Mouse (Mus musculus): Measurements from ENCODE around the gene Mast4.

Mast4 gene

DNA sequence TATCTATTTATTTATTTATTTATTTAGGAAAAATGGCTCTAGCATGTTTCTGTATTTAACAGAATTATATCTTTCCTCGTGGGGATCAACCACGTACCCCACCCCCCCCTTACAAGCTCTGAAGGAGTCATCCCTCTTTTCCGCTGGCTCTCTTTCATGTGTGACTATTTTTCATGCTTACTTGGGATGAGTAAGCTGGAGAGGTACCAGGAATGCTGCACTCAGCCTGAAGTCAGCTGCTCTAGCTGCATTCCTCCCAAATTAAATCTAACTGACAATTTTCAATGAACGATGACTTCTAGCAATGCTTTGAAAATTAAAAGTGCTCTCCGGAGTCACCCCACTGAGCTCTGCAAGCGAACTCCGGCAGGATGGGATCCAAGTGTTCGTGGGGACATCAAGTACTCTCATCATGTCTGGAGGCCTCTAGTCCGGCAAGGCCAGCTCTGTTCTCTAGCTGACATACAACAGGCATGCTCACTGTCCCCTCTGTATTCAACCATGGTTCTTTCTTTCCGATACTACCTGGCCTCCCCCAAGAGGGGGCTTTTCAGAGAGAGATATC is 547.5 kb downstream of the Mast4 start:
- DNase-seq (ENCODE audit: low spot score) = no peak

DNA sequence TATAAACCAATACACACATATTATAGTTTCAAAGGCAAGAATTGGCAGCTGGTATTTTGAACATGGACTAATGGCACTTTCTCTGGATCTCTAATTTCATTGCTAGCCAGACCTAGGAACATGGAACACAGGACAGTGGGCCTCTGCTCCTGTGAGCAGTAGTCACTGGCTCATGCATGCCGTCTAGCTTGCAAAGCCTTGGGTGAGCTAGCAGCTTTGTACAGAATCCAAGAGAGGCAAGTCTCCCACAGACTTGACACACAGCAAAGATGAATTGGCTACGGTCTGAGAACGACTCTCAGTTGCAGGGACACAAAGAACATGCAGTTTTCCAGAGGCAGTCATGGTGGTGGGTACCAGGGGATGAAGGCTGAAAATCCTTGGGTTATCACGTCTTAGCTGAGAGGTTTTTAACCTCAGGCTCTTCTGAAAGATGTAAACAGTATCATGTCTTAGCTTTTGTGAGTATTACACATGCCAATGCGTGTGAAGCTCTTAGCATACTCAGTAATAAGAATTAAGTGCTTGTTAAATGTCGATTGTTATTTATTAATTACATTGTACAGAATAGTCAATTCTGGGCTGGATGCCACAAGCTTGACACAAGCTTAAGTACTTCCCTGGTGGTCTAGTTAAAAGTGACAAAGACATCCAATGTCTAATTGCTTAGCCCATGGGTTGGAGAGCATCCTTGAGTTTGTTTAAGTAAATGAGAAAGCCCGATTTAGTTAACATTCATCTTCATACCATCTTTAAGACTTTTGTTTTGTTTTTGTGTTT is 550.6 kb downstream of the Mast4 start:
- DNase-seq (ENCODE audit: low spot score) = no peak

- no peak for DNase-seq (ENCODE audit: low spot score)
Measured at GRCm38 (mm10) chr13:102779275-102779674, 555.0 kb downstream of the Mast4 start.

GRCm38 (mm10) chr13:102778859-102779258 is 555.4 kb downstream of the Mast4 start:
- no peak for DNase-seq (ENCODE audit: low spot score)

GRCm38 (mm10) chr13:102775506-102775905 is 558.8 kb downstream of the Mast4 start:
- DNase-seq (ENCODE audit: low spot score) = no peak

DNA sequence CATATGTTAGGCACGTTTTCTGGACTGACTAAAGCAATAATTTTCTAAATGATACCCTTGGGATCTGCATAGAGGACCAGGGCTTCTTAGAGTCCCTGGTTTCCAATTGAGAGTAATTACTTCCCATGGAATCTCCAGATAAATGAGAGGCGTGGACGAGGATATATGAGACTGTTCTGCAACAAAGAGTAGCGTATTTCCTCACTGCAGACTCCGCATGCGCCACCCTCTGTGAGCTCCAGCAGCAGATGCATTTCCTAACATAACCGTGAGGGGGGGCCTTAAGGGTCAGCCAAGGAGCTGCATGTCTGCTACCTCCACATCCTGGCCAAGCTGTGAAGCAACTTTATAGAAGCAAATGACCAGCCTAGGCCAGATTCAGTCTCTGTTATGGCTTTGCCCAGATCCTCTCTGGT is 559.5 kb downstream of the Mast4 start:
- no peak for DNase-seq (ENCODE audit: low spot score)

DNA sequence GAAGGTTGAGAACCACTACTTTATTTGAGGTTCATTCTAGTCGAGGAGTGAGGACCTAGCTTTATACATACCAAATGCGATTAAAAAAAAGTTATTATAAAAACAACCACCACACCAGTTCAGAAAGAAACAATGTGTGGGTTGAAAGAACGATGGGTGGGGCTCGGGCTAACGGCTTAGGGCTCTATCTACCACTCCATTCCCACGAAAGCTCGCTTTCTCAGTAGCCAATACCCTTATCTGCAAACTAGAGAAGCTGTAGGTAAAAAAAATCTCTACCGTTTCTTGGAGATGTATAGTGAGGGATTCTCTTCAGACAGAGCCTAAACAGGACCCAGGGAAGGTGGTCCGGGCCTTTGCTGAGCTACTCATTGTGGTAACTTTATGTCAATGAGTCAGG is 561.1 kb downstream of the Mast4 start:
- DNase-seq (ENCODE audit: low spot score) = no peak

DNA sequence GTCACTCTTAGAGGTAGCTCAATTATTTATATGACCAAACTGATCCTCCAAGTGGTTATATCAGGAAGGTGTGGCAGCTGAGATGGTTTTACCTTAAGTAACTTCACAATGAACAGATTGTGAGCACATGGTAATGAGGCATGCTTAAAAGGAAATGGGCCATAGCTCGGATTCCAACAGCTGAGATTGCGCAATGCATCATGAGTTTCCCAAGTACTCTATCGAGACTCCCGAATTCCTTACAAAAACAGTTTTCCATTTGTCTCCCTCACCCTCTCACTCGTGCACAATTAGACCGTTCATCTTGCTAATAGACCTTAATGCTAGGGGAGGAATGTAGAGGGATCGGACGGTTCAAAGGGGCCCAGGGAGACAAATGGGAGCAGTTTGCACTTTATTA is 564.1 kb downstream of the Mast4 start:
- no peak for DNase-seq (ENCODE audit: low spot score)

DNA sequence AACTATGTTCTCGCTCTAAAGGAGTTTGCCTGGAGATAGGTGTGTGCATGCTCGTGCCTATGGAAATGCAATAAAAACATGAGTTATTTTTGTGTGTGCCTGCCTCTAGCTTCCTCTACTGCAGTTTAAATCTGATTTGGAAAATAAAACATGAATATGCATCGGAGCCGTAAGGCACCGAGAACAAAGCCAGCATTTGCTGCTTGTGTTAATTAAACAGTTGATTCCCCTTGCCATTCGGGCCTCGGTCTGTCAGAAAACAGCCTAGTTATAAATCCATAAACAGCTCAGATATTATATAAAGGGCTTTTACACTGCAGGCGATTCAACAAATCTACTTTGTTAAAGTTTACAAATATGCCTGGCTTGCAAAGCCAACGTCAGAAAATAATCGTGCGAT is 565.8 kb downstream of the Mast4 start:
- no peak for DNase-seq (ENCODE audit: low spot score)

- DNase-seq (ENCODE audit: low spot score) = no peak
Measured at GRCm38 (mm10) chr13:102767110-102767509, 567.2 kb downstream of the Mast4 start.

DNA sequence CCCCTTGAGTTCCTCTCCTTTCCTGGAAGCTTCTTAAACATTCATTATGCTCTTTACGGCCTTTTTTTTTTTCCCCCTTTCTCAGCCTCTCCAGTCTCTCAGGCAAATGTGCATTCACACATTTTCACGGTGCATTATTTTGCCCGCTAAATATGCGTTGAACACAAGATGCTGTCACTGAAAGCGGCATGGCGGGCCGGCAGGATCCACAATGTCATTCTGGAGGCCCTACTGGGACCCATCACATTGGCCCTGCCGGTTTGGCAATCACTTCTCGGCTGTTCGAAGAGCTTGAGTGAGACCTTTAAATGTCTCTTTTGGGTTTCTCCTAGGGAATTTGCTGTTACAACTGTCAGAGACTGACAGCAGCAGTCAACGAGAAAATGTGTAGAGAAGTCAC is 569.1 kb downstream of the Mast4 start:
- no peak for DNase-seq (ENCODE audit: low spot score)

- no peak for DNase-seq (ENCODE audit: low spot score)
Measured at GRCm38 (mm10) chr13:102764218-102764617, 570.1 kb downstream of the Mast4 start.

GRCm38 (mm10) chr13:102762203-102762602 is 572.1 kb downstream of the Mast4 start:
- DNase-seq (ENCODE audit: low spot score) = no peak

- no peak for DNase-seq (ENCODE audit: low spot score)
Measured at GRCm38 (mm10) chr13:102761410-102761809, 572.9 kb downstream of the Mast4 start.

GRCm38 (mm10) chr13:102758021-102758420 is 576.3 kb downstream of the Mast4 start:
- no peak for DNase-seq (ENCODE audit: low spot score)

- DNase-seq (ENCODE audit: low spot score) = no peak
Measured at GRCm38 (mm10) chr13:102756071-102756470, 578.2 kb downstream of the Mast4 start.

DNA sequence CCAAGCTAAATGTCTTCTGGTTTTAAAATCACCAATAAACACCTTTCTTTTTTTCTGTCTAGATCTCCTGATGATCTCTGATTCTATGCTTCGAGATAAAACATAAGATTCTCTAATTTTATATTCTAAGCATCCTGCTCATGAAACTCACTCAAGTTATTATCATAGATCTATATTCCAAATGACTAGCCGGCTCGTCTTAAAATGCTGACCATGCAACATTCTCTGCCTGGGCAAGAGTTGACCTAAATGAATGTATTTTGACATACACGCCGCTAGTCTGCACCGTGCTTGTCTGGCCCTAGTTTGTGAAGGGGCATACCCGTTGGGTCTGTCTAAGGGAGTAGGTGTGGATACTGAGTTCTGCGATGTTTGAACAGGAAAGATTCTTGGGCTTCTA is 579.2 kb downstream of the Mast4 start:
- DNase-seq (ENCODE audit: low spot score) = no peak

DNA sequence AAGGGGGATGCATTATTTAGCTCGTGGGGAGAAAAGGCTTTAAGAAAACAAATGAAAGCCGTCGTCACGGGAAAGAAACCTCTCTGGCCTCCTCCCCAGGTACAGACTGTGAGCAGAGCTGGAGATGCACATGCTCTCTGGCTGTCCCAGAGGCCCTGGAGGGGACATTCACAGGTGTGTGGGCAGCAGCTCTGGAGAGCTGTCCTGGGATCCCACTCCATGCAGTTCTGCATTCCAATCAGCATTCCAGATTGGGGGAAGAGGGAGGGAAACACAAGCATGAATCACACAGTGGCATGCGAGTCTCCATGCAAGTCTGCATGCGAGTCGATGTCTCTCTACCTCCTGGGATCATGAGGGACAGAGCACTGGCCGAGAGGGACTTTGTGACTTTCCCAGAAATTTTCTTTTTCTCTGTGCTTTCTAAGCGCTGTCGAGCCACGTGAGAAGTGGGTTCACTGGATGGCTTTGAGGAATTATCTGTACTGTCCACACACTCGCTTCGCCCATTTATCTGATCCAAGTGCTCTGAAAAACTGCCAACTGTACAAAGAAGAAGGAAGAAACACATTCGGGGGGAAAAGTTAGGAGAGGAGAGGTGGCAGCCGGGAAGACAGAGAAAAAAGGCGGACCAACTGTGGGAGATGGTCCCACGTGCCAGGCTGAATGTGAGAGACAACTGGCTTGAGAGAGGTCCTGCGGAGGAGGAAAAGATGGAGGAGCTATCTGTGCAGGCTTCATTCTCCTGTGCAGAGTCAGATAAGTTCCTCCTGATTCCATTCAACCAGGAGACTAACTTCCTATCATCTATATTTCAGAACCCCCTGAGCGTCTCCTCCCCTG is 580.4 kb downstream of the Mast4 start:
- DNase-seq (ENCODE audit: low spot score) = no peak

GRCm38 (mm10) chr13:102749891-102750290 is 584.4 kb downstream of the Mast4 start:
- DNase-seq (ENCODE audit: low spot score) = no peak

- DNase-seq (ENCODE audit: low spot score) = no peak
Measured at GRCm38 (mm10) chr13:102749194-102749593, 585.1 kb downstream of the Mast4 start.

GRCm38 (mm10) chr13:102746803-102747561 is 587.3 kb downstream of the Mast4 start:
- no peak for DNase-seq (ENCODE audit: low spot score)

GRCm38 (mm10) chr13:102745626-102746342 is 588.5 kb downstream of the Mast4 start:
- DNase-seq (ENCODE audit: low spot score) = no peak

Measured in urinary bladder, postnatal 10 days (tissue).